Mouse (Mus musculus) R1 (cell line): ENCODE results near the gene Ppil6.

Experiments
- DNase-seq: peaks from one replicate; pipeline ENCODE4 v3.0.0-alpha.2; 2018; ENCODE audit warnings: low read depth, low spot score

Gene Ppil6

GRCm38 (mm10) chr10:41489708-41490517, at the start of gene Ppil6, which contains the start of gene Smpd2:
Ppil6 (plus strand) TSS chr10:41490439.
Smpd2 (minus strand) TSS chr10:41490369.
- peak; percentile 94 for DNase-seq

- DNase-seq = no peak
These were observed 42.0 kb upstream of the Ppil6 start for GRCm38 (mm10) chr10:41448216-41448615.

- peak; percentile 66 for DNase-seq
These were observed 40.6 kb upstream of the Ppil6 start for GRCm38 (mm10) chr10:41449684-41450083.

GRCm38 (mm10) chr10:41450137-41450670, 40.0 kb upstream of the Ppil6 start, which contains the start of gene Zbtb24:
Zbtb24 (plus strand) TSS chr10:41450383.
- peak; percentile 98 for DNase-seq

GRCm38 (mm10) chr10:41450780-41451522, 39.3 kb upstream of the Ppil6 start:
- no peak for DNase-seq

GRCm38 (mm10) chr10:41451656-41452055, 38.6 kb upstream of the Ppil6 start:
- no peak for DNase-seq

- no peak for DNase-seq
These were observed 37.4 kb upstream of the Ppil6 start for GRCm38 (mm10) chr10:41452791-41453190.

- DNase-seq = no peak
These were observed 30.2 kb upstream of the Ppil6 start for GRCm38 (mm10) chr10:41459990-41460389.

GRCm38 (mm10) chr10:41460501-41460900, 29.7 kb upstream of the Ppil6 start:
- DNase-seq = peak; percentile 71

- DNase-seq = no peak
These were observed 29.0 kb upstream of the Ppil6 start for GRCm38 (mm10) chr10:41461057-41461722.

- DNase-seq = peak; percentile 88
These were observed 25.8 kb upstream of the Ppil6 start for GRCm38 (mm10) chr10:41464401-41464955.

GRCm38 (mm10) chr10:41467325-41467724, 22.9 kb upstream of the Ppil6 start:
- peak; percentile 97 for DNase-seq

GRCm38 (mm10) chr10:41470693-41471092, 19.5 kb upstream of the Ppil6 start:
- DNase-seq = no peak

GRCm38 (mm10) chr10:41472534-41472933, 17.7 kb upstream of the Ppil6 start:
- peak; percentile 62 for DNase-seq

- peak; percentile 88 for DNase-seq
These were observed 17.2 kb upstream of the Ppil6 start for GRCm38 (mm10) chr10:41472962-41473481.

- DNase-seq = no peak
These were observed 16.3 kb upstream of the Ppil6 start for GRCm38 (mm10) chr10:41473782-41474468.

GRCm38 (mm10) chr10:41474981-41475391, 15.3 kb upstream of the Ppil6 start:
- DNase-seq = no peak

GRCm38 (mm10) chr10:41476171-41477017, 13.8 kb upstream of the Ppil6 start, which contains the start of gene Mical1:
Mical1 (plus strand) TSS chr10:41476314.
- DNase-seq = peak; percentile 83

- peak; percentile 60 for DNase-seq
These were observed 13.3 kb upstream of the Ppil6 start for GRCm38 (mm10) chr10:41477018-41477277.
